Mouse (Mus musculus): ENCODE measurements around the gene Wdr72. TPM values are rescaled to one million over a fixed set of nuclear protein-coding genes. Genes with fewer than 3 reads are reported as not detected.

Wdr72 gene
- total RNA-seq, 1 experiment = 0.18 TPM

GRCm38 (mm10) chr9:74169904-74170303 lies 59.7 kb downstream of the Wdr72 start:
- no peak for TF ChIP-seq CHD2 (IDR thresholded peaks at IDR 0.05; ENCODE audit: low read depth, low read length)
- TF ChIP-seq HCFC1 (IDR thresholded peaks at IDR 0.05; ENCODE audit: borderline replicate concordance, insufficient read depth, low read length) = no peak
- TF ChIP-seq ZNF384 (IDR thresholded peaks at IDR 0.05; ENCODE audit: low read depth, low read length) = no peak
- no peak for TF ChIP-seq MAFK (IDR thresholded peaks at IDR 0.05; ENCODE audit: insufficient read depth, low read depth, low read length)
- TF ChIP-seq ZC3H11A (IDR thresholded peaks at IDR 0.05; ENCODE audit: borderline replicate concordance, low read depth, low read length) = no peak
- no peaks in the 10 kb centered on the region for H3K36me3 ChIP-seq (ENCODE audit: control insufficient read depth, insufficient read depth, low read length, poor library complexity, severe bottlenecking)
- H3K9ac ChIP-seq (ENCODE audit: insufficient read depth, low read depth, low read length, poor library complexity, severe bottlenecking) = no peak overlapping the region
- H3K9me3 ChIP-seq (ENCODE audit: control insufficient read depth, insufficient read depth, low read depth, low read length) = no peaks in the 10 kb centered on the region
- DNase-seq (ENCODE audit: low read depth, low spot score) = no peak
- no peak overlapping the region for H3K27ac ChIP-seq (ENCODE audit: insufficient read depth, low read depth, low read length, poor library complexity, severe bottlenecking)
- no peak overlapping the region for H3K4me3 ChIP-seq (ENCODE audit: insufficient read depth in 1 of 2, low read depth in 1 of 2, low read length in 2 of 2, poor library complexity in 1 of 2, severe bottlenecking in 1 of 2)
- H3K4me1 ChIP-seq (ENCODE audit: control insufficient read depth in 2 of 2, insufficient read depth in 2 of 2, low read length in 2 of 2, poor library complexity in 1 of 2) = no peaks in the 10 kb centered on the region
- in situ Hi-C loops (cut with MboI; ENCODE audit: low sequenced_read_pairs in 2 of 2, unreplicated experiment in 2 of 2) = no loop called here

- in situ Hi-C loops (cut with MboI; ENCODE audit: low sequenced_read_pairs in 2 of 2, unreplicated experiment in 2 of 2) = no loop called here
- no peak for TF ChIP-seq HCFC1 (IDR thresholded peaks at IDR 0.05; ENCODE audit: borderline replicate concordance, insufficient read depth, low read length)
- no peak for TF ChIP-seq ZC3H11A (IDR thresholded peaks at IDR 0.05; ENCODE audit: borderline replicate concordance, low read depth, low read length)
- TF ChIP-seq CHD2 (IDR thresholded peaks at IDR 0.05; ENCODE audit: low read depth, low read length) = no peak
- no peak for TF ChIP-seq MAFK (IDR thresholded peaks at IDR 0.05; ENCODE audit: insufficient read depth, low read depth, low read length)
- H3K4me3 ChIP-seq (ENCODE audit: insufficient read depth in 1 of 2, low read depth in 1 of 2, low read length in 2 of 2, poor library complexity in 1 of 2, severe bottlenecking in 1 of 2) = no peak overlapping the region
- no peak overlapping the region for H3K27ac ChIP-seq (ENCODE audit: insufficient read depth, low read depth, low read length, poor library complexity, severe bottlenecking)
- H3K9ac ChIP-seq (ENCODE audit: insufficient read depth, low read depth, low read length, poor library complexity, severe bottlenecking) = no peak overlapping the region
- H3K36me3 ChIP-seq (ENCODE audit: control insufficient read depth, insufficient read depth, low read length, poor library complexity, severe bottlenecking) = no peaks in the 10 kb centered on the region
- DNase-seq (ENCODE audit: low read depth, low spot score) = no peak
- H3K4me1 ChIP-seq (ENCODE audit: control insufficient read depth in 2 of 2, insufficient read depth in 2 of 2, low read length in 2 of 2, poor library complexity in 1 of 2) = no peaks in the 10 kb centered on the region
- H3K9me3 ChIP-seq (ENCODE audit: control insufficient read depth, insufficient read depth, low read depth, low read length) = no peaks in the 10 kb centered on the region
Measured at GRCm38 (mm10) chr9:74186748-74187400, 76.7 kb downstream of the Wdr72 start.

GRCm38 (mm10) chr9:74187401-74188029 lies 77.4 kb downstream of the Wdr72 start:
- in situ Hi-C loops (cut with MboI; ENCODE audit: low sequenced_read_pairs in 2 of 2, unreplicated experiment in 2 of 2) = no loop called here
- DNase-seq (ENCODE audit: low read depth, low spot score) = no peak
- Histone ChIP-seq H3K4me3 (ENCODE audit: insufficient read depth in 1 of 2, low read depth in 1 of 2, low read length in 2 of 2, poor library complexity in 1 of 2, severe bottlenecking in 1 of 2) (no peak overlapping the region), H3K9ac (ENCODE audit: insufficient read depth, low read depth, low read length, poor library complexity, severe bottlenecking) (no peak overlapping the region), H3K27ac (ENCODE audit: insufficient read depth, low read depth, low read length, poor library complexity, severe bottlenecking) (no peak overlapping the region), H3K4me1 (ENCODE audit: control insufficient read depth in 2 of 2, insufficient read depth in 2 of 2, low read length in 2 of 2, poor library complexity in 1 of 2) (no peaks in the 10 kb centered on the region), H3K36me3 (ENCODE audit: control insufficient read depth, insufficient read depth, low read length, poor library complexity, severe bottlenecking) (no peaks in the 10 kb centered on the region), H3K9me3 (ENCODE audit: control insufficient read depth, insufficient read depth, low read depth, low read length) (no peaks in the 10 kb centered on the region)
- no peak for TF ChIP-seq HCFC1 (IDR thresholded peaks at IDR 0.05; ENCODE audit: borderline replicate concordance, insufficient read depth, low read length)
- TF ChIP-seq CHD2 (IDR thresholded peaks at IDR 0.05; ENCODE audit: low read depth, low read length) = no peak
- TF ChIP-seq MAFK (IDR thresholded peaks at IDR 0.05; ENCODE audit: insufficient read depth, low read depth, low read length) = no peak
- no peak for TF ChIP-seq ZNF384 (IDR thresholded peaks at IDR 0.05; ENCODE audit: low read depth, low read length)
- TF ChIP-seq ZC3H11A (IDR thresholded peaks at IDR 0.05; ENCODE audit: borderline replicate concordance, low read depth, low read length) = no peak

- Histone ChIP-seq H3K27ac (ENCODE audit: insufficient read depth, low read depth, low read length, poor library complexity, severe bottlenecking) (no peak overlapping the region), H3K9me3 (ENCODE audit: control insufficient read depth, insufficient read depth, low read depth, low read length) (no peaks in the 10 kb centered on the region), H3K4me1 (ENCODE audit: control insufficient read depth in 2 of 2, insufficient read depth in 2 of 2, low read length in 2 of 2, poor library complexity in 1 of 2) (no peaks in the 10 kb centered on the region), H3K36me3 (ENCODE audit: control insufficient read depth, insufficient read depth, low read length, poor library complexity, severe bottlenecking) (no peaks in the 10 kb centered on the region), H3K9ac (ENCODE audit: insufficient read depth, low read depth, low read length, poor library complexity, severe bottlenecking) (no peak overlapping the region), H3K4me3 (ENCODE audit: insufficient read depth in 1 of 2, low read depth in 1 of 2, low read length in 2 of 2, poor library complexity in 1 of 2, severe bottlenecking in 1 of 2) (no peak overlapping the region)
- in situ Hi-C loops (cut with MboI; ENCODE audit: low sequenced_read_pairs in 2 of 2, unreplicated experiment in 2 of 2) = no loop called here
- DNase-seq (ENCODE audit: low read depth, low spot score) = no peak
- no peak for TF ChIP-seq HCFC1 (IDR thresholded peaks at IDR 0.05; ENCODE audit: borderline replicate concordance, insufficient read depth, low read length)
- no peak for TF ChIP-seq ZNF384 (IDR thresholded peaks at IDR 0.05; ENCODE audit: low read depth, low read length)
- no peak for TF ChIP-seq MAFK (IDR thresholded peaks at IDR 0.05; ENCODE audit: insufficient read depth, low read depth, low read length)
- TF ChIP-seq ZC3H11A (IDR thresholded peaks at IDR 0.05; ENCODE audit: borderline replicate concordance, low read depth, low read length) = no peak
- TF ChIP-seq CHD2 (IDR thresholded peaks at IDR 0.05; ENCODE audit: low read depth, low read length) = no peak
Measured at GRCm38 (mm10) chr9:74194898-74195297, 84.7 kb downstream of the Wdr72 start.
